Mouse (Mus musculus): ENCODE results near the gene Ror2. TPM values are rescaled to one million over a fixed set of nuclear protein-coding genes. Genes with fewer than 3 reads are reported as not detected.

The Ror2 gene
- polyA plus RNA-seq, 1 experiment, result not detected

DNA sequence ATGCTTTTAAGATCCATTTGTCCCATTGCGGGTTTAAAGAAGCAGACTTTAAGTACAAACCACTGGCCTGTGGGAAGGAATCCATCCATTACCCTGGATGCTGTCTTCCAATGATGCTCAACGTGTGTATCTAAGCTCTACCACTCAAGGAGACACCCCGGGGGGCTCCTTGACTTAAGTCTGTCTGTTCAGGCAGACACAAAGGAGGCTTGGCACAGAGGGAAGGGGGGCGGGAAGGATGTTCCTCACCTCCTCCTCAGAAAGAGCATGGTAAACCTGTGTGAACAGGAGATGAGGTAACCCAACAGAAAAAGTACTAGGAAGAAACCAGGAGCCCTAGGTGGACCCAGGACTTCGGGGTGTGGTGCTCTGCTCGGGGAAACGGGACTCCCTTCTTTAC is 50.0 kb downstream of the Ror2 start:
- Histone ChIP-seq H3K4me1 (ENCODE audit: control insufficient read depth, insufficient read depth, low read length) (no peaks in the 10 kb centered on the region), H3K4me3 (replicated peaks; ENCODE audit: control insufficient read depth, low read depth, low read length) (no peak overlapping the region), H3K27ac (ENCODE audit: control insufficient read depth, insufficient read depth, low read depth, low read length, poor library complexity) (no peak overlapping the region)
- WGBS, result 41% methylated on average over 7 of the region's 7 CpGs
- TF ChIP-seq POLR2A (IDR thresholded peaks at IDR 0.05; ENCODE audit: borderline replicate concordance, control insufficient read depth, low read depth, low read length) (no peak), CTCF (IDR thresholded peaks at IDR 0.05; ENCODE audit: control insufficient read depth, insufficient read depth, low read length) (no peak)

- H3K4me3 ChIP-seq (replicated peaks; ENCODE audit: control insufficient read depth, low read depth, low read length), result no peak overlapping the region
- 48% methylated on average over 12 of the region's 12 CpGs for WGBS
- H3K4me1 ChIP-seq (ENCODE audit: control insufficient read depth, insufficient read depth, low read length), result no peaks in the 10 kb centered on the region
- H3K27ac ChIP-seq (ENCODE audit: control insufficient read depth, insufficient read depth, low read depth, low read length, poor library complexity), result no peak overlapping the region
- TF ChIP-seq POLR2A (IDR thresholded peaks at IDR 0.05; ENCODE audit: borderline replicate concordance, control insufficient read depth, low read depth, low read length) (no peak), CTCF (IDR thresholded peaks at IDR 0.05; ENCODE audit: control insufficient read depth, insufficient read depth, low read length) (no peak)
Measured at GRCm38 (mm10) chr13:53234844-53235243, 51.1 kb downstream of the Ror2 start.

DNA sequence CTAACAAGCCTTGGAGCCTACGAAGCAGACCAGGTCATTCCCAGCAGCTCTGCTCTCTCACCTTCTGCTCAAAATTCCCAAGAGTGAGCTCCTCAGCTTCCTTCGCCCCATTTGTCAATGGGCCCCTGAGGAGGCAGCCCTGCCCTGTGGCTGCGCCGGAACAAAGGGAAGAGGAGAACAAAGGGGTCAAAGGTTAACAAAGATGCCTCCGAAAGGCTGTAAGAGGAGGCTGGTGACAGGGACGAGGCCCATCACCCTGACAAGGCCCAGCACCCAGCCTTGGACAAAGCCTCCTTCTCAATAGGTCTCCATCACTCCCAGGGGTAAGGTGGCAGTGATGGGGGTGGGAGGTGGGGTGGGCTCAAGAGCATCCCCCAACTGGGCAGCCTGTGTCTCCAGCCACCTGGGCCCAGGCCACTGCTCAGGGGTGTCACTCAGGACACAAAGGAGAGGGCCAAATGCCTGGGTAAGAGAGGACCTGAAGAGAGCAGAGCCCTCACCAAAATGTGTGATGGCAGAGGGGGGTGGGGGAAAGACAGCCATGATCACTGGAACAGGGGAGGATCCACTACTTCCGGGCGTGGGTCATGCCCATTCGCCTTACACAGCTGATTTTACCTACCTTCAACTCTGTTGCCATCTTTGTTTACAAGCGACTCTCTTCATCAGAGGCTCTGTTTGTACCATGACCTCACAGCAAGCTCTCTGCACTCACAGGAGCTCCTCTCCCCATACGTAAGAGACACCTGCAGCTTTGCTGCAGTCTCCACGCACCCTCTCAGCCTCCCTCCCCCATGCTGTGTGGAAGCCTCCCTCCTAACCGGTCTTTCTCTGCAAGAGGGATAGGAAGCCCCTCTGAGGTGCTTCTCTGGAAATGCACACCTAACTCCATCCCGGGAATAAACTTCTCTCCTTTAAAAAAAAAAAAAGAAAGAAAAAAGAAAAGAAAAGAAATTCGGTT is 51.8 kb downstream of the Ror2 start:
- no peak overlapping the region for H3K27ac ChIP-seq (ENCODE audit: control insufficient read depth, insufficient read depth, low read depth, low read length, poor library complexity)
- no peak for TF ChIP-seq CTCF (IDR thresholded peaks at IDR 0.05; ENCODE audit: control insufficient read depth, insufficient read depth, low read length)
- TF ChIP-seq POLR2A (IDR thresholded peaks at IDR 0.05; ENCODE audit: borderline replicate concordance, control insufficient read depth, low read depth, low read length), result no peak
- H3K4me3 ChIP-seq (replicated peaks; ENCODE audit: control insufficient read depth, low read depth, low read length), result no peak overlapping the region
- 77% methylated on average over 15 of the region's 15 CpGs for WGBS
- no peaks in the 10 kb centered on the region for H3K4me1 ChIP-seq (ENCODE audit: control insufficient read depth, insufficient read depth, low read length)

GRCm38 (mm10) chr13:53233381-53233780 is 52.5 kb downstream of the Ror2 start:
- Histone ChIP-seq H3K4me3 (replicated peaks; ENCODE audit: control insufficient read depth, low read depth, low read length) (no peak overlapping the region), H3K27ac (ENCODE audit: control insufficient read depth, insufficient read depth, low read depth, low read length, poor library complexity) (no peak overlapping the region), H3K4me1 (ENCODE audit: control insufficient read depth, insufficient read depth, low read length) (no peaks in the 10 kb centered on the region)
- WGBS, result 58% methylated on average over 9 of the region's 9 CpGs
- TF ChIP-seq CTCF (IDR thresholded peaks at IDR 0.05; ENCODE audit: control insufficient read depth, insufficient read depth, low read length), result no peak
- no peak for TF ChIP-seq POLR2A (IDR thresholded peaks at IDR 0.05; ENCODE audit: borderline replicate concordance, control insufficient read depth, low read depth, low read length)

DNA sequence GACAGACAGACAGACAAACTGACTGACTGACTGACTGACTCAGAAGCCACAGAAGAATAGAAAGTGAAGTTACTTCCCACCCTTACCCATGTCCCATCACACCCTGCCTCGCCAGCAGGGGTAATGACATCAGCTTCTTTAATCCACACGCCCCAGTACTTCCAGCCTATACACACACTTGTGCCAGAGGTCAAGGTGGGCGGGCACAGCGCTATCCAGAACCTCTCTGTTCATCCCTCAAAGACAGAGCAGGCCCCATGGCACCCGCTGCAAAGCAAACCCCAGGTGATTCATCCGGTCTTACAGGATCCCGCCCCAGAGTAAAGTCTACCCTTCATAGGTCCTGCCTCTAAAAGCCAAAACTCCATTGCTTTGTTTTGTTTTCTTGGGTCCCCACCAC is 53.5 kb downstream of the Ror2 start:
- WGBS, result 76% methylated on average over 7 of the region's 7 CpGs
- TF ChIP-seq POLR2A (IDR thresholded peaks at IDR 0.05; ENCODE audit: borderline replicate concordance, control insufficient read depth, low read depth, low read length) (no peak), CTCF (IDR thresholded peaks at IDR 0.05; ENCODE audit: control insufficient read depth, insufficient read depth, low read length) (no peak)
- Histone ChIP-seq H3K4me3 (replicated peaks; ENCODE audit: control insufficient read depth, low read depth, low read length) (no peak overlapping the region), H3K4me1 (ENCODE audit: control insufficient read depth, insufficient read depth, low read length) (no peaks in the 10 kb centered on the region), H3K27ac (ENCODE audit: control insufficient read depth, insufficient read depth, low read depth, low read length, poor library complexity) (no peak overlapping the region)

- Histone ChIP-seq H3K27ac (ENCODE audit: control insufficient read depth, insufficient read depth, low read depth, low read length, poor library complexity) (no peak overlapping the region), H3K4me1 (ENCODE audit: control insufficient read depth, insufficient read depth, low read length) (no peaks in the 10 kb centered on the region), H3K4me3 (replicated peaks; ENCODE audit: control insufficient read depth, low read depth, low read length) (no peak overlapping the region)
- WGBS, result 87% methylated on average over 18 of the region's 18 CpGs
- no peak for TF ChIP-seq CTCF (IDR thresholded peaks at IDR 0.05; ENCODE audit: control insufficient read depth, insufficient read depth, low read length)
- no peak for TF ChIP-seq POLR2A (IDR thresholded peaks at IDR 0.05; ENCODE audit: borderline replicate concordance, control insufficient read depth, low read depth, low read length)
Measured at GRCm38 (mm10) chr13:53230446-53231161, 55.3 kb downstream of the Ror2 start.

DNA sequence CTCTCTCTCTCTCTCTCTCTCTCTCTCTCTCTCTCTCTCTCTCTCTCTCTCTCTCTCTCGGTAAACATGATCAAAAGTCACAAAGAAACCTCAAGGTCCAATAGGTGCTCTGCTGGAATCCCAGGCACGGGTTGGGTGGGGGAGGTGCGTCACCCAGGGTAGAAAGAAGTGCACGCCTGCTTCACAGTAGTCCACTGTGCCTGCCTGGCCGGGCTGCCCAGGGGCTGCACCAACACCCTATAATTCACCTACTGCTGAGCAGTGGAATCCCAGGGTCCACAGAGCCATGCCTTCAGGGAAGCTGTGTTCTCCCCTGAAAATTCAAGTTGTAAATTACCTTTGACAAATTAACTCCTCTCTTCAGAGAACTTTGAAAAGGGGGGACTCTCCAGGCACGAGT is 58.9 kb downstream of the Ror2 start:
- TF ChIP-seq CTCF (IDR thresholded peaks at IDR 0.05; ENCODE audit: control insufficient read depth, insufficient read depth, low read length) (no peak), POLR2A (IDR thresholded peaks at IDR 0.05; ENCODE audit: borderline replicate concordance, control insufficient read depth, low read depth, low read length) (no peak)
- Histone ChIP-seq H3K4me3 (replicated peaks; ENCODE audit: control insufficient read depth, low read depth, low read length) (no peak overlapping the region), H3K27ac (ENCODE audit: control insufficient read depth, insufficient read depth, low read depth, low read length, poor library complexity) (no peak overlapping the region), H3K4me1 (ENCODE audit: control insufficient read depth, insufficient read depth, low read length) (no peaks in the 10 kb centered on the region)
- WGBS, result 78% methylated on average over 6 of the region's 6 CpGs

- Histone ChIP-seq H3K27ac (ENCODE audit: control insufficient read depth, insufficient read depth, low read depth, low read length, poor library complexity) (no peak overlapping the region), H3K4me1 (ENCODE audit: control insufficient read depth, insufficient read depth, low read length) (no peaks in the 10 kb centered on the region), H3K4me3 (replicated peaks; ENCODE audit: control insufficient read depth, low read depth, low read length) (no peak overlapping the region)
- WGBS, result 88% methylated on average over 7 of the region's 7 CpGs
- TF ChIP-seq CTCF (IDR thresholded peaks at IDR 0.05; ENCODE audit: control insufficient read depth, insufficient read depth, low read length) (no peak), POLR2A (IDR thresholded peaks at IDR 0.05; ENCODE audit: borderline replicate concordance, control insufficient read depth, low read depth, low read length) (no peak)
Measured at GRCm38 (mm10) chr13:53226461-53226860, 59.5 kb downstream of the Ror2 start.

Data from bone marrow, adult 2 months (tissue).